Mouse (Mus musculus) ES-E14 (cell line): ENCODE measurements around the gene Eddm3b. TPM values are rescaled to one million over a fixed set of nuclear protein-coding genes. Genes with fewer than 3 reads are reported as not detected.

Source experiments
- DNase-seq: peaks from one replicate; pipeline ENCODE4 v3.0.0-alpha.2; 2013; ENCODE audit warnings: low read depth, low spot score
- H3K27ac ChIP-seq: 2 replicates; pipeline ENCODE4 v1.5.1; 2012; ENCODE audit warnings: low read depth, mild to moderate bottlenecking, low read length, moderate library complexity, mixed read lengths; ENCODE audit not compliant: poor library complexity, insufficient read depth, severe bottlenecking
- H3K36me3 ChIP-seq: 2 replicates; pipeline ENCODE4 v1.6.1; 2012; ENCODE audit warnings: mild to moderate bottlenecking, low read length, moderate library complexity, mixed read lengths; ENCODE audit not compliant: control insufficient read depth, poor library complexity, insufficient read depth, severe bottlenecking
- H3K4me1 ChIP-seq, 2 experiments: fragments of 150-350 bp in 1 of 2; sonication (generic) in 1 of 2; 2 replicates each; pipeline ENCODE4 v1.6.1; 2012; ENCODE audit warnings: low read length in 2 of 2, mild to moderate bottlenecking in 1 of 2, mixed read lengths in 1 of 2; ENCODE audit not compliant: control insufficient read depth in 2 of 2, insufficient read depth in 2 of 2, poor library complexity in 1 of 2
- H3K4me3 ChIP-seq, 2 experiments: fragments of 150-350 bp in 1 of 2; sonication (generic) in 1 of 2; 2 replicates each; pipeline ENCODE4 v1.5.1; 2012; ENCODE audit warnings: low read length in 2 of 2, low read depth in 1 of 2, mild to moderate bottlenecking in 1 of 2, mixed read lengths in 1 of 2; ENCODE audit not compliant: insufficient read depth in 1 of 2, poor library complexity in 1 of 2, severe bottlenecking in 1 of 2
- H3K9ac ChIP-seq: 2 replicates; pipeline ENCODE4 v1.6.1; 2012; ENCODE audit warnings: low read depth, mild to moderate bottlenecking, low read length, mixed read lengths; ENCODE audit not compliant: poor library complexity, insufficient read depth, severe bottlenecking
- H3K9me3 ChIP-seq: fragments of 150-350 bp; sonication (generic); 2 replicates; pipeline ENCODE4 v1.6.1; 2012; ENCODE audit warnings: low read depth, mild to moderate bottlenecking, low read length; ENCODE audit not compliant: control insufficient read depth, insufficient read depth
- CHD2 ChIP-seq: IDR thresholded peaks from 2 replicates; pipeline ENCODE4 v1.6.1; 2014; ENCODE audit warnings: mild to moderate bottlenecking, low read depth, low read length, inconsistent platforms
- HCFC1 ChIP-seq: IDR thresholded peaks from 2 replicates; pipeline ENCODE4 v1.6.1; 2012; ENCODE audit warnings: low read length, inconsistent platforms, borderline replicate concordance; ENCODE audit not compliant: insufficient read depth
- MAFK ChIP-seq: IDR thresholded peaks from 2 replicates; pipeline ENCODE4 v1.6.1; 2014; ENCODE audit warnings: mild to moderate bottlenecking, low read depth, low read length, inconsistent platforms; ENCODE audit not compliant: insufficient read depth
- ZC3H11A ChIP-seq: IDR thresholded peaks from 2 replicates; pipeline ENCODE4 v1.6.1; 2012; ENCODE audit warnings: low read depth, mild to moderate bottlenecking, inconsistent platforms, low read length, borderline replicate concordance
- ZNF384 ChIP-seq: IDR thresholded peaks from 2 replicates; pipeline ENCODE4 v1.6.1; 2012; ENCODE audit warnings: low read depth, low read length, inconsistent platforms
- in situ Hi-C, 2 experiments: fragments of 600-800 bp; cut with MboI; formaldehyde crosslinking; loops; one replicate each; pipeline ENCODE4 v1.15.1; 2025; ENCODE audit warnings: low sequenced_read_pairs in 2 of 2, inconsistent platforms in 1 of 2; ENCODE audit not compliant: unreplicated experiment in 2 of 2
- total RNA-seq: library from RNA; depleted of rRNA; stranded (reverse); fragments of 300-350 nt; gene quantifications from 2 replicates; pipeline ENCODE4 v1.2.3, GENCODE M21; 2012

Eddm3b gene
- total RNA-seq, 1 experiment: not detected

- Histone ChIP-seq H3K9me3 (no peaks in the 10 kb centered on the region), H3K4me1 (peaks cover 0 to 8% of the 10 kb centered on the region in 2 experiments; a peak in 1 of 4 replicates), H3K27ac (no peak overlapping the region), H3K9ac (no peak overlapping the region), H3K4me3 (no peak overlapping the region), H3K36me3 (no peaks in the 10 kb centered on the region)
- in situ Hi-C loops: no loop called here
- no peak for DNase-seq
- TF ChIP-seq HCFC1 (no peak), ZC3H11A (no peak), ZNF384 (no peak)
Measured at GRCm38 (mm10) chr14:51127648-51128258, 13.5 kb downstream of the Eddm3b start.

- no peak for DNase-seq
- Histone ChIP-seq H3K4me3 (no peak overlapping the region), H3K4me1 (peaks cover 0 to 8% of the 10 kb centered on the region in 2 experiments; a peak in 1 of 4 replicates), H3K27ac (no peak overlapping the region), H3K36me3 (no peaks in the 10 kb centered on the region), H3K9ac (no peak overlapping the region), H3K9me3 (no peaks in the 10 kb centered on the region)
- TF ChIP-seq ZNF384 (no peak), ZC3H11A (no peak), CHD2 (no peak), MAFK (no peak), HCFC1 (no peak)
- in situ Hi-C loops: no loop called here
Measured at GRCm38 (mm10) chr14:51128775-51129623, 14.8 kb downstream of the Eddm3b start.

- DNase-seq: no peak
- Histone ChIP-seq H3K36me3 (no peaks in the 10 kb centered on the region), H3K9ac (no peak overlapping the region), H3K4me3 (no peak overlapping the region), H3K4me1 (peaks cover 0 to 8% of the 10 kb centered on the region in 2 experiments; a peak in 1 of 4 replicates), H3K27ac (no peak overlapping the region), H3K9me3 (no peaks in the 10 kb centered on the region)
- in situ Hi-C loops: no loop called here
- no peak for TF ChIP-seq MAFK
- TF ChIP-seq CHD2: no peak
- no peak for TF ChIP-seq ZC3H11A
- no peak for TF ChIP-seq ZNF384
- no peak for TF ChIP-seq HCFC1
Measured at GRCm38 (mm10) chr14:51129624-51129975, 15.4 kb downstream of the Eddm3b start.

GRCm38 (mm10) chr14:51130315-51130940 is 16.2 kb downstream of the Eddm3b start:
- Histone ChIP-seq H3K4me1 (peaks cover 0 to 8% of the 10 kb centered on the region in 2 experiments; a peak in 1 of 4 replicates), H3K36me3 (no peaks in the 10 kb centered on the region), H3K27ac (peak overlapping the region; percentile 4; the same call in 1 of the 2 replicates), H3K4me3 (no peak overlapping the region), H3K9ac (no peak overlapping the region), H3K9me3 (no peaks in the 10 kb centered on the region)
- DNase-seq: no peak
- TF ChIP-seq MAFK (no peak), ZNF384 (no peak), HCFC1 (no peak), ZC3H11A (no peak), CHD2 (no peak)
- in situ Hi-C loops: no loop called here
